In the genomic region with DNA sequence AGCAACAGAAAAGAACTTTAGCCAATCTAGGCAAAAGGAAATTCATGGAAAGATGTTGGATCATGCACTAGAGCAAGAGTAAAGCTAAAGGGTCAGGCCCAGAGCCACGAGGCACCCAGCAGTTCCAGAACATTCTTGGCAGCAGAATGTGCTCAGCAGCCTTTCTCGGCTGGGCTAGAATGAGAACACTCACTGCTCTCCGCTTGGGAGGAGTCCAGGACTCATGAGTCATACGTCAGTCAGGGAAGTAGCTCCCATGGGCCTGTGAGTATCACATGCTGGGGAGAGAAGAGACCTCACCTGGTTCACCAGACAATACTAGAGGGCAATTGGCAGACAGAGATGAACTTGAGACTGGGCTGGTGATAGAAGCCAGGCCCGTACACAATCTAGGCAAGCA, we compare ENCODE assay signal across 9 mouse cellular contexts. TPM values are rescaled to one million over a fixed set of nuclear protein-coding genes. Genes with fewer than 3 reads are reported as not detected.
DNase-seq lines count a peak whose midpoint lies in the region; ATAC-seq lines count a peak whose summit lies in the region.
"Had no signal": no experiment of that assay in that cellular context is flagged by ENCODE, and none has a peak within 500 bp of the region (broad histone marks: within the 10 kb centered on the region; RNA-seq: fewer than 3 reads in every experiment).

No protein-coding gene starts in this region.

- H3K4me3 ChIP-seq in midbrain, embryonic 11.5 days (ENCODE audit: low read depth, low read length) = no peak overlapping the region
- H3K4me3 ChIP-seq: limb, embryonic 13.5 days had no signal

- 16% methylated on average over 5 of the region's 5 CpGs for WGBS in large intestine, adult 2 months
- 87% methylated on average over 5 of the region's 5 CpGs for WGBS in midbrain, embryonic 11.5 days

- H3K27ac ChIP-seq in midbrain, embryonic 11.5 days (ENCODE audit: low read depth, low read length) = no peak overlapping the region
- H3K27ac ChIP-seq: limb, embryonic 13.5 days had no signal

- H3K4me2 ChIP-seq in midbrain, embryonic 11.5 days = no peak overlapping the region
- H3K4me2 ChIP-seq: limb, embryonic 13.5 days had no signal

- no peak for ATAC-seq in midbrain, embryonic 11.5 days (ENCODE audit: low FRiP score)

- peak; percentile 74 for DNase-seq in MN1 (ENCODE audit: low spot score)
- DNase-seq in adrenal gland, postnatal 4 days (ENCODE audit: low spot score in 2 of 2) = peak; percentile 15 to 47
- DNase-seq in gastrocnemius, postnatal 25 days = peak; percentile 84
- DNase-seq in large intestine, adult 2 months (ENCODE audit: low read depth, low spot score) = peak; percentile 75
- DNase-seq in lung, postnatal 10 days = peak; percentile 91
- DNase-seq in urinary bladder, postnatal 25 days (ENCODE audit: low spot score) = peak; percentile 75
- DNase-seq in spleen, postnatal 4 days (ENCODE audit: low spot score in 2 of 2) = no peak
- no peak for DNase-seq in midbrain, embryonic 11.5 days (ENCODE audit: low spot score, missing footprints)

- no peaks in the 10 kb centered on the region for H3K36me3 ChIP-seq in midbrain, embryonic 11.5 days (ENCODE audit: control insufficient read depth, insufficient read depth, low read length)
- H3K36me3 ChIP-seq: limb, embryonic 13.5 days had no signal

- no peak overlapping the region for H3K9ac ChIP-seq in midbrain, embryonic 11.5 days (ENCODE audit: low read length)
- H3K9ac ChIP-seq: limb, embryonic 13.5 days had no signal

- no peaks in the 10 kb centered on the region for H3K9me3 ChIP-seq in midbrain, embryonic 11.5 days (ENCODE audit: control insufficient read depth, low read length)
- H3K9me3 ChIP-seq: limb, embryonic 13.5 days had no signal

- no peaks in the 10 kb centered on the region for H3K27me3 ChIP-seq in midbrain, embryonic 11.5 days (ENCODE audit: control insufficient read depth, insufficient read depth, low read length)

- no peaks in the 10 kb centered on the region; the same call in 1 of the 2 replicates for H3K4me1 ChIP-seq in midbrain, embryonic 11.5 days (ENCODE audit: control insufficient read depth, insufficient read depth, low read length)

RNA-seq across cellular contexts. Expression of a gene that starts 39.8 kb away (rescaled TPM):
- 10 to 100 TPM; 34.1 to 34.7 TPM for total RNA-seq in adrenal gland, postnatal 4 days (2021)
- total RNA-seq in gastrocnemius, postnatal 25 days (2021) = 1 to 10 TPM; 3.9 to 5.1 TPM
- polyA plus RNA-seq in large intestine, adult 2 months (2012; rRNA removed) = 20.6 and 39.3 TPM in 2 replicates
- 10.0 and 10.3 TPM in 2 replicates for polyA plus RNA-seq in midbrain, embryonic 11.5 days (2014; fragmentation: Nextera tagmentation; extraction: Ambion mirVana)

Comparison
In these comparisons a context has a peak if more than half of its experiments do, and no peak if none do; other contexts are left out.
1. DNase-seq: peak in MN1 (single experiment), adrenal gland, postnatal 4 days (2 of 2), gastrocnemius, postnatal 25 days (single experiment), large intestine, adult 2 months (single experiment), lung, postnatal 10 days (single experiment) and urinary bladder, postnatal 25 days (single experiment); none in spleen, postnatal 4 days (0 of 2) and midbrain, embryonic 11.5 days (single experiment).
2. RNA of a gene that starts 39.8 kb away (total RNA-seq): 34.1 to 34.7 TPM in adrenal gland, postnatal 4 days; 3.9 to 5.1 TPM in gastrocnemius, postnatal 25 days; every median in the first group is over 4 times any median in the second.